Mouse (Mus musculus): ENCODE measurements around the gene Clnk.
A peak's percentile ranks its signal among the peaks of the same experiment; 100 is the strongest.

The Clnk gene

DNA sequence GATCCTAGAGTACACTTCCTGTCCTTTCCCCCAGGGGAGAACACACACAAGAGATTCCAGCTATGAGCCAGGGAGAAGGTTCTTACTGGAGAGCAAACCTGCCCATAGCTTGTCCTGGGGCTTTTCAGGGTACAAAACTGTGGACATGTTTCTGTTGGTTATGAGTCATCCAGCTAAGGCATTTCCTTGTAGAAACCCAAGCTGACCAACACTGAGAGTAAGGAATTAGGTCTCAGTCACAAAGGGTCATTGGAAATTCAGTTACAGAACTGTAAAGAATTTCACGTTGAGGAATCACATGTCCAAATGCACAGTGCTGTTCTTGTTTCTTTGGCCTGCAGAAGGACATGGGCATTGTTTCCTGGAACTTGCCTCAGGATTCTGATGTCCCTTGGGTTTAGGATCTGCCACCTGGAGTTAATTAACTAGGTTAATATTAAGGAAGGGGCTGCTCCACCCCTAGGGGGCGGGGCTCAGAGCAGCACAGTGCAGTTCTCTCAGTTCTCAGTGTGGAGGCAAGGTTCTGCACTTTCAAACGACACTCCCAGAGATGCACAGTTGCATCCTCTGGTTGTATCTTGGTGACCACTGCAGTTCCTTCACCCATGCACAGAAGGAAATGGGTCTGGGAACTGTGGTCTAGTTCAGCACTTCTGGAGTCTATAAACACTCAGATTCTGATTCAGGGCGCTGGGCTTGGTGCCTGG is 18.4 kb downstream of the Clnk start:
- DNase-seq (ENCODE audit: inconsistent age in 2 of 2, low spot score in 1 of 2): no peak

DNA sequence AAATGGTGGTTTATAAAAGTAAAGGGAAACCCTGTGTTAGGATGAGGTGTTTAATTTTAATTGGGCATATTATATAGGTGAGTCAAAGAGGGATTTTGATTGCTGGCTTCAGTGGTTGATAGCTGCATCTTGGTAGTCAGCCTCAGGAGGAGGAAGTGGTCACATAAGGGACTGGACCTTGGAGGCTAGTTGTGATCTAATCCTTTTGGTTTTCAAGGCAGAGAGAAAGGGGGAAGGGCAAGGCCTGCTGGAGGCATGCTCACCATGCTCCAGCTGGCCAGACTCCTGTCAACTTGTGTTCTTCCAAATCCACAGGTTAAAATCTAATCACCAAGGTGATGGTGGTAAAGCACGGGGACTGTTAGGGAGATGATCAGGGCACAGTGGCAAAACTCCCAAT is 19.0 kb downstream of the Clnk start:
- DNase-seq (ENCODE audit: inconsistent age in 2 of 2, low spot score in 1 of 2): peak in 1 of 2 experiments; percentile 31

DNA sequence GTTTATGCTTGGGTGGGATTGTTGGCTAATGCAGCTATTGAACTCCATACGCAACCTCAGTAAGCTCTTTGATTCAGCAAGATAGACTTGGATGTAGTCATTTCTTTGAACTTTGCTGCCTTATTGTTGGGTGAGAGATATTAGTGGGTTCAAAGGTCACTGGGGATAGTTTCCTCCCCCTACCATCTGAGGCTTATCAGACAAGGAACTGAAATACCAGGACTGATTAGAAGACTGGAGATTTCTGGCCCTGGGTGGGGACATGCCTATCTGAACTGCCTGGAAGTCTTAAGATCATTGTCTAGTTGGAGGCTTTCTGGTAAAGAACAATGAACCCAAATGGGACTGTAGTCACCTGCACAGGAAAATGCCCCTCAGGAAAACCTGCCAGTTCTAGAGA is 26.4 kb downstream of the Clnk start:
- no peak for DNase-seq (ENCODE audit: inconsistent age in 2 of 2, low spot score in 1 of 2)

DNA sequence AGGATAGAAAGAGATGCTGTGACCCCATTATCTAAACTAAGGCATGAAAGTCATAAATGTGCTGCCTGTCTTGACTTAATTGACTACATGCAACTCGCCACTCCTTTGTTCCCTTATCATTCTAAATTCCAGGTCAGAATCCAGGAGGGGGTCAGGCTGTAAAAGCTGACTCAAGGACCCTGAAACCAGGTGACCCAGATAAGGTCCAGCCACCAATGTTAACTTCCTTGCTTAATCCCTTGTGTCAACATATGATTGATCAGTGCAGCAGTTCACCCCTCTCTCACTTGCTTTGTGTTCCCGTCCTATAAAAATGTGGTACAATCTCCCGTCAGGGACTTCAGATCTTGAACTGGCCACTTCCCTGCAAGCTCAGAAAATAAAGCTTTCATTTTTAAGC is 31.1 kb downstream of the Clnk start:
- DNase-seq (ENCODE audit: inconsistent age in 2 of 2, low spot score in 1 of 2): no peak

DNA sequence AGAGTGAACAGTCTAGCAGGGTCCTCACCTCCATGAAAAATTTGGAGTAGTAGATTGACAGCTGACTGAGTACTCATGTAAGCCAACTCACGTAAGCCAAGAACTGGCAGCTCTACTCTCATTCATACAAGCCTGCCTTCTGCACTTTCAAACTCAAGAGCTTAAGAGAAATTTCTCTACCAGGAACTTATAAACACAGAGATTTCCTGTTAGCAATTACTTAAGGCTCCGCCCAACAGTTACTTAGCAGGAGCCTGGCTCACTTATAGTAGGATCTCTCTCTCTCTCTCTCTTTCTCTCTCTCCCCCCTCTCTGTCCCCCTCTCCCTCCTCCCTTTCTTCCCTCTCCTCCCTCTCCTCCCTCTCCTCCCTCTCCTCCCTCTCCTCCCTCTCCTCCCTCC is 32.3 kb downstream of the Clnk start:
- no peak for DNase-seq (ENCODE audit: inconsistent age in 2 of 2, low spot score in 1 of 2)

DNA sequence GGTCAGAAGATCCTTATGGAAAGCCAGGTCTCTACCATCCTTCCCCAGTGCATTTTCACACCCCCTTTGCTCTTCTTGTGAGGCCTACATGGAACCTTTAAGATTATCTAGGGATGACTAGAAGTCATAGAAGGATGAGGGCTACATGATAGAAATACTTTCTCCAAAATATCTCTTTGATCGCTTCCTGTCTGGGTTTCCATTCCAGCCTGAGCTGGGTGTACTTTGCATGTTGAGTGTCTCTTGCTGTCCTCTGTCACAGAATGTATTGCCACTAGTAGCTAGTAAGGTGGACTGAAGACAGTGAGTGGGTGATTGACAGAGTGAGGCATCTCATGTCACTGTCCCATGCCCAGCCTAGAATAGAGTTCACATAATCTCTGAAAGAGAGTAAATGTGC is 36.6 kb downstream of the Clnk start:
- DNase-seq (ENCODE audit: inconsistent age in 2 of 2, low spot score in 1 of 2): no peak

DNA sequence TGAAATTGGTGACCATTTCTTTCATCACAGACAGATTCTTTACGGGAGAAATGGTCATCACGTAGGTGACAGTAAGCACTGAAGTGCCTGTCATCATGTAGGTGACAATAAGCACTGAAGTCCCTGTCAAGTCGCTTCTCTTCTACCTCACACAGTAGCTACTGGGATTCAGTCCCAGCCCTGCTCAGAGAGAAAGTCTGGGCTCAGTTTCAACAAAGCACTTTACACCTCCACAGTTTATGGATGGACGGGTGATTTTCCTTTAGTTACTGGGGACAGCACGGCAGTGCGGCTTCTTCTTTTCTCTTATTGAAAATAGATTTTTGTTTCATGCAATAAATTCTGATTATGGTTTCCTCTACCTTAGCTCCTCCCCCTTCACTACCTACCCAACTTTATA is 49.3 kb downstream of the Clnk start:
- no peak for DNase-seq (ENCODE audit: inconsistent age in 2 of 2, low spot score in 1 of 2)

DNA sequence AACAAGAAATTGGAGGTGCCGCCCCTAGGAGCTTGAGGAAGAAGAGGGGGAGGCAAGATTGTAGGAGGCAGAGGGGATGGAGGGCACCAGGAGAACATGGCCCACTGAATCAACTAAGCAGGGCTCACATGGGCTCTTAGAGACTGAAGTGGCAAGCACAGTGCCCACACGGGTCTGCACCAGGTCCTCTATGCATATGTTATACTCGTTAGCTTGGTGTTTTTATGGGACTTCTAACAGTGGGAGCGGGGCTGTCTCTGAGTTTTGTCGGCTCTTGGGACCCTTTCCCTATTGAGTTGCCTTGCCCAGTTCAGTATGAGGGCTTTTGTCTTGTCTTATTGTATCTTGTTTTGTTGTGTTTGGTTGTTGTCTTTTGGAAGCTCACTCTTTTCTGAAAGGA is 50.0 kb downstream of the Clnk start:
- DNase-seq (ENCODE audit: inconsistent age in 2 of 2, low spot score in 1 of 2): no peak

DNA sequence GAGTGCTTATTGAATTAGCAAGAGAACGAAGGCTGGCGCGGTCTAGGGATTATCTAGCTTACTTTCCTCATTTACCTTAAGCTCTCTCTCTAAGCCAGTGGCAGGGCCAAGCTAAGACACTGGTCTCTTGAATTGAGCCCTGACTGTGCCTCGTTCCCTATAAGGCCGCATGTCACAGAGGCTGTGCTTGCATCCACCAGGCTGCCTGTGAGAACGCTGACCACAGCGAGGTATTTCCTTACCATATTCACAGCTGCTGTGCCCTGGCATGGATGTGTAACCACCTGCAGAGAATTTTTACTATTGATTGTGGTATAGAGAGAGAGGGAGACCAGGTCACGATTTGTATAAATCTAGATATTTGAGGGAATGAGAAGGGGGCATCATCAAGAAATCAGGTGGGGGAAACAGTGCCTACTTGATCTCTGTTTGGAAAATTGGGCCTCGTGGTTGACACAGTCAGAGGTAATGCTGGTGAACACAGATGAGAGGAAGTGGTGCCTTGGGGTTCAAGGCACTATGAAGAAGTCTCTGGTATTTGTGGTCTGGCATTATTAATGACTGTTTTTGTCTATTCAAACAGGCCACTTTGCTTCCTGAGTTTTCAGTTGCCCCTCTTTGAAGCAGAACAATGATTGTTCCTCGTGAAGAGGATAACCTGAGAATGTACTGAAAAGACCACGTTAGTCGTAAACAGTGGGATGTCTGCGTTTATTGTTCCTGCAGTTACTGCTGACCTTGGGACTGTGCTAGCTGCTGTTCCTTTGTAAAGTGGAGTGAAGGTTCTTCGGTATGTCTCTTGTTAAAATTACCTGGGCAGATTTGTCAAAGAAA is 52.3 kb downstream of the Clnk start:
- no peak for DNase-seq (ENCODE audit: inconsistent age in 2 of 2, low spot score in 1 of 2)

DNA sequence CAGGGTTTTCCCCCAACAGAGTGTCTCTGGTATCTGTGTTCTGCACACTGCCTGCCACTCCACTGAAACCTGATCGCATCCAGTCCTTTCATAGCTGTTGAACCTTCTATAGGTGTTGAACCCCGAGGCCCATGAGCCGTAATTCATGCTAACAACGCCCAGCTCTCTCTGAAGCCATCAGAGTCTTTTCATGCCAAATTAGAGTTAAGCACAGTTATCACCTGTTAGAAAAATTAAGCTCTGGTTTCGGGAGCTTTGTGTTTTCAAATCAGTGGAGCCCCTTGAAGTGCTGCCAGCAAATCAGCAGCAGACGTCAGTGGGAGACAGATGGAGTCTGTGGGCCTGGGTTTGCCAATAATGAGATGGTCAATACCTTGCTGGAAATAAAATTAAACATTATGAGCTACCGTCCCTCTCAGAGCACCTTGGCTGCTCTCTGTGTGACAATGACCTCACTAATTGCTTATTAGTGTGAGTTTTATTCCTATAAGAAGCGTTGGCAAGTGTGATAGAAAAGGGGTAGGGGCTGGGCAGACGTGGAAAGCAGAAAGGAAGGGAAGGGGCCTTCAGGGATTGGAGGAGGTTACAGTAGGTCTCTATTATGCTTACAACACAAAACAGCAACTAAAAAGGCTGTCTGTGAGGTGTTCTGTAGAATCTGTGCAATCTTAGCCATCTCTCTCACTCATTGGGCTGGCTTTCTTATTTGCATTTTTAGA is 63.1 kb downstream of the Clnk start:
- no peak for DNase-seq (ENCODE audit: inconsistent age in 2 of 2, low spot score in 1 of 2)

DNA sequence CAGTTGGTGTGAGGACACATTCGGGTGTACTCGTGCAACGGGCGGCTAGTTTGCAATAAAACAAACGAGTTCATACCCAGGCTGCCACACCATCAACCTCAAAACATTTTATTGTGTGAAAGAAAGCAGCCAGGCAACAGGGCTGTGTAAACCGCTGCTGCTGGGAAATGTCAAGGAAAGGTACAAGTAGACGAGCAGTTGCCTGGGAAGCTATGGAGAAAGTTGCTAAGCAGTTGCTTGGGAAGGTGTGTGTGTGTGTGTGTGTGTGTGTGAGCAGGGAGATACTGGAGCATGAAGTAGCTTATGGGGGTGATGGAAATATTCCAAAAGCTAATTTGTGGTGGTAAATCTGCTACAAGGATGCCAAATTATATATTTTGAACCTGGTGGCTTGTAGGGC is 63.7 kb downstream of the Clnk start:
- no peak for DNase-seq (ENCODE audit: inconsistent age in 2 of 2, low spot score in 1 of 2)

DNA sequence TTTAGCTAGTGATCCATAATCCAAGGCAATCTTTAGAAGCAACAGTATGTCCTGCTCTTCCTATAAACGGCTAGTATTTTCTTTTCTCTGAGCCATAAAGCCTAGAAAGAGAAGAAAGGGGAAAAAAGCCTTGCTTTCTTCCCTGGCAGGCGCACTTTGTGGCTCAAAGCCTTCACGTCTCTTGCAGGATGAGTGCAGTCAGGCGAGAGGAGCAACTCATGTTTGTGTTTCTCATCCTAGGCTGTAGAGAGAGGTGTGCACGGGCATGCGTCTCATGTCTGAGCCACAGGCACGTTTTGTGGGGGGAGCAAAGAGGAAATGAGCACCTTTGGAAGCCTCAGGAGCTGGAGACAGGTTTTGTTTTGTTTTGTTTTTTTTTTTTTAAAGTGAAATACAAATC is 64.2 kb downstream of the Clnk start:
- no peak for DNase-seq (ENCODE audit: inconsistent age in 2 of 2, low spot score in 1 of 2)

DNA sequence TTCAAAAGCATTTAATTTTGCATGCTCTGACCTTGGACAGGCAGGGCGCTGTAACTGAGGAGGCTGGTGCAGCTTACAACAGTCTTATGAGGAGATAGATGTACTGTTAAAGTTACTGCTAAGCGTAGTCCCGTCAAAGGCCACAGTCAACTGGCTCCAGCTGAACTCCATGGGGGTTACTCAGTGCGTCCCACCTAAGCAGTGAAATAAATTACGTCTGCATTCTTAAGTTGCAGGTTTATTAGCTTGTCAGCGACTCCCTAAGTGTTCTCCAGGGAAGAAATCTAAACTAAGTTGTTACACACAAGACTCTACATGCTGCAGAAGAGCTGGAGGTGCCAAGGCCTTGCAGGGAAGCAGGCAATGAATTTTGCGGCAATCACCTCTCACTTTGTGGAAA is 77.7 kb downstream of the Clnk start:
- peak in 1 of 2 experiments; percentile 64 for DNase-seq (ENCODE audit: inconsistent age in 2 of 2, low spot score in 1 of 2)

DNA sequence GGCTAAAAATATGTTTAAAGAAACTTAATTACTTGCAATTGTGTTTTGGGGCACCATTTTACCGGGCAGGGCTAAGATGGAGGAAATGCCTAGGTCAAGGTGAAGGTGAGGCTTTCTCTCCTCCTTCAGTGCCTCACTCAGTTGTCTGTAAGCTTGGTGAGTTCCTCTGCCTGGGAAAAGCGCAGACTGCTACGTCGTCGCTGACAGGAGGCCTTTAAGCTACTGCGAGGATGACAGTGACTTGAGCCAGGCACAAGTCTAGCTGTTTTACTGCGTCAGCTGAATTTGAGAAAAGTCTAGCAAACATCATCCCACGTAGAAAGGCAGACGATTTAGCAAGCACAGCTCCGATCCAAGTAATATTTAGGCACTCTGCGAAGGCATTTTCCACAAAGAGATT is 81.5 kb downstream of the Clnk start:
- DNase-seq (ENCODE audit: inconsistent age in 2 of 2, low spot score in 1 of 2): no peak

DNA sequence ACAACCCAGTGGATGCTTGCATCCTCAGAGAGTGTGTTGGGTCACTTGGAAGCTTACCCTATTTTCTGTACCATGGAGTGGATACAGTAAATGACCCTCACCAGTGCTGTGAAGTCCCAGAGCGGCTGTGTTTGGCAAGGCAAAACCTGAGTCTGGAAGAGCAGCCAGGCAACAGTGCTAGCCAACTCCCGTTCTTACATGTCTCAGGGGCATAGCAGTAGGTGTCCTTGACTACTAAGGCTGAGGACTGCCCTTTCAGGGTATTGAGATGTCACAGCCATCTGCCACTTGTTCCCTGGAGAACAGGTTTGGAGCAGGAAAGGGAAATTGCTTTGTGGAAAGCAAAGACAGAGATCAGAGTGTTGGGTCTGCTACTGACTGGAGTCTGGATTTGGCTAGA is 85.5 kb downstream of the Clnk start:
- DNase-seq (ENCODE audit: inconsistent age in 2 of 2, low spot score in 1 of 2): no peak

DNA sequence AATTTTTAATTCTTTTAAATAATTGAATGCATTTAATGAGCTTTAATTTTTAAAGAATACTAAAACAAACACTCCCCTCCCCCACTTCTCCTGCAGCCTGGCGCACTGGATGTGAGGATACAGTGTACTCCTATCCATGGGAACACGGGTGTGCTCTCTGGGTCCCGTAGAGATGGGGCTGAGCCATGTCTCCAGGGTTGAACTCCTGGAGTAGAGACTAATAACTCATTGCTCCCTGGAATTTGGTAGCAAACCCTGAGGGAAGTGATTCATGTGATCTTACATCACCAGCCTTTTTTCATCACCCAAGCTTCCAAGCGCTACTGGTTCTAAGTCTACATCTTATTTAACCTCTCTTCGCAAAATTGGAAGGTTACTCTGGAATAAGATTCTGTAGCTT is 87.8 kb downstream of the Clnk start:
- DNase-seq (ENCODE audit: inconsistent age in 2 of 2, low spot score in 1 of 2): no peak

DNA sequence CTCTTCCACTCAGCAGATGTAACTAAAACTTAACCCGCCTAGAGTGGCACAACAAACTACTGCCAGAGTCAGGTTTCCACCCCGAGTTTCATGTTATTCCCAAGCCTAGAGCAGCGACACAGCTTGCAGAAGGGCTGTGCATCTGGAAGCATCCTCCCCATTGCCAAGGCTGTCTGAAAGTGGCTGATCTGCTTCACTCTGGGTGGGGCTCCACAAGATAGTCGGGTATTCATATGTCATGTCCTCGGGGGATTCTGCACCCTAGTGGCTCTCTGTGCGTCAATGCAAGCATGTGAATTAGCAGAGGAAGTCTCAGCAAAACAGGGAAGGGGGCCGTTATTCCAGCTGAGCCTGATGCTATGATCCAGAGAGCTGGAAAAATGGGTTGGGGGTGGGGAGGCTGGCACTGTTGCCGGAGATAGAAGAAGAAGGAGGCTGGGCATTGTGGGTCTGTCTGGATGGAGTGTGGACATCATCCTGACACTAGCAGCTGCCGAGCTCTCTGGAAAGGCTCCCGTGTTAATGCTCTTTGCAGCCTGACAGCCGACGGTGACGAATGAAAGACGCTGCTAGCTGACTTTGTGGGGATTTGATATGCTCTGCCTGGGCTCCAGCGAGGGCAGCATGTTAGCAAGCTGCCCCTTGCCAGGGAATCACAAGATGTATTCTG is 88.6 kb downstream of the Clnk start:
- DNase-seq (ENCODE audit: inconsistent age in 2 of 2, low spot score in 1 of 2): no peak

DNA sequence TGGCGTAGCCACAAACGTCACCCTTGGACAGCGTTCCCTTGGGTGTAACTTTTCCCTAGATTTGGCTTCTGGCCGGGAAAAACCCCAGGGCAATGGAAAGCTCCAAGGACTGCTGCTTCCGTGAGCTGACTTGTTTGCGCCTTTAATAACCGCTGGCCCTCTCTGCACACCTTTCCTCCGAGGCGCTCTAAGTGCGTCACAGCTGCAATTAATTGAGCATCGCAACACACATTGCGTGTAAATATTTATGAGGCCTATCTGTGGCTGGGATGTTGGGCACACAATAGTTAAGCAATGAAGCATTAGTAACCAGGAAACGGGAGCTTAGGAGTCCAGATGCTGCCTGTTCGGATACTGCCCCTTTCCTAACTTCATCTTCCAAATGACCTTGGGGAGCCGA is 90.5 kb downstream of the Clnk start:
- no peak for DNase-seq (ENCODE audit: inconsistent age in 2 of 2, low spot score in 1 of 2)

DNA sequence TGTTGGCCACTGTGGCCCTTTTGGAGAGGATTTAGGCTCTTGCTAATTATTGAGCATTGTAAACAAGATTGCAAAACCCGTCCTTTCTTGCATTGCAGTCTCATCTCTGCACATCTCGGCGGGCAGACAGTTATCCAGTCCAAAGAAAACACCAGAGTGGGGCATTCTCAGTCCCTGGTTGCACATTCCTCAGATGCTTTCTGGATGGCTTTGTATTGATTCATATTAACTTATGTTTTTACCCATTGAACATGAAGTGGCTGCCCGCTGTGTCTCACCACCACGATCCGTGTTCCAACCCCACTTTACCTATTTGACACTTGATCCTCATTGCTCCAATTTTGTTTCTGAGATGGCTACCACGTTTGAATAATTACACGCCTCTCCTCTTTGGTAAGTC is 90.9 kb downstream of the Clnk start:
- DNase-seq (ENCODE audit: inconsistent age in 2 of 2, low spot score in 1 of 2): no peak

DNA sequence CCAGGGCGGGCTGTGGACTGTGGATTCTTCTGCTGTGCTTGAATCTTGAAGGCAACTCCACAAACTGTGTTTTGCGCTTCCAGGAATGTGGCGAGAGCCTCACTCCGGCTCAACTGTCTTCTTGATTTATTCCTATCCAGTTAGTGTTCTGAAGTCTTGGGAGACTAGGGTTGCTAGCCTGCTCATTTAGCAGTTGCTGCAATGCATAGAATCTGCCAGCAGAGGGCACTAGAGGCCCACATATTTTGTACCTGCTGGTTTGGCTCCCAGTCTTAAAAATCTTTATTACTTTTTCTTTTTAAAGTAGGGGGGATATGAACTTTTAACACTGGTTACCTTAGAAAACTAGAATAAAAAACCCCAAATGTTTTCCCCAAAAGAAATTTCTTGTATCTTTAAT is 94.8 kb downstream of the Clnk start:
- DNase-seq (ENCODE audit: inconsistent age in 2 of 2, low spot score in 1 of 2): peak; percentile 60 to 91

DNA sequence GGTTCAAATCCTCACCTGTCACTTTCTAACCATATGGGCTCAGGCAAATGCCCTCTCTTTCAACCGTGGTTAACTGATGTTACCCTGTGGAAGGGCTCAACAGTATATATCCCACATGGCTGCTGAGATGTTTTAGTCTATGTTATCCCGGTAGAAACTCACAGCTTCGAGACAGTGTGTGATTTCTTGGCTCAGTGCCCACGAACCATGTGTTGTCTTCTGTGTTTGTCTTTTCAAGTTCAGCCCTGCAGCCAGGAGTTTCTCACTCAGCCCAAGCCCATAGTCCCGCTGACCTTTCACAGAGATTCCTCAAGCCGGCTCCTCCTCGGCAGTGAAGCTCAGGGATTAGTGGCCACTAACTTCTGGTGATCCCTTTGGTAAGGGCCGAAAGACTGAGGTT is 96.0 kb downstream of the Clnk start:
- DNase-seq (ENCODE audit: inconsistent age in 2 of 2, low spot score in 1 of 2): no peak

DNA sequence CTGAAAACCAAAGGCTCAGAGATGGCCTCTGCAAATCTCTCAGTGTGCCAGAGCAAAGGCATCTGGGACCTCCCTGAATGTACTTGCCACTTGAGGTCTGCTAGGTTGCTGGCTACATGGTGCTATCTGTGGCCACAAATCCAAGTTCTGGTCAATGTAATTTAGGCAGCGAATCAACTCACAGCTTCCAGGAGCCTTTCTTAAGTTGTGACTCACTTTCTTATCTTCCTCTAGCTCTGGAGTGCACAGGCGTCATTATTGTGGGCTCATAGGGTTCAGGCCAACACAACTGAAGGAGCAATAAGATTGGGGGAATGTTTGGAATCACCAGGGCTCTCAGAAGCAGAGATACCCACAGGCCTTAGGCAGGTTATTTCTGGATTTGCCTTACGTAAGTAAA is 96.6 kb downstream of the Clnk start:
- DNase-seq (ENCODE audit: inconsistent age in 2 of 2, low spot score in 1 of 2): no peak

All from adrenal gland, adult (tissue).